Mouse (Mus musculus): ENCODE measurements around the gene Tln2. TPM values are rescaled to one million over a fixed set of nuclear protein-coding genes. Genes with fewer than 3 reads are reported as not detected.

Tln2 gene
- polyA plus RNA-seq, 1 experiment from 2014 or later = 21.1 TPM

DNA sequence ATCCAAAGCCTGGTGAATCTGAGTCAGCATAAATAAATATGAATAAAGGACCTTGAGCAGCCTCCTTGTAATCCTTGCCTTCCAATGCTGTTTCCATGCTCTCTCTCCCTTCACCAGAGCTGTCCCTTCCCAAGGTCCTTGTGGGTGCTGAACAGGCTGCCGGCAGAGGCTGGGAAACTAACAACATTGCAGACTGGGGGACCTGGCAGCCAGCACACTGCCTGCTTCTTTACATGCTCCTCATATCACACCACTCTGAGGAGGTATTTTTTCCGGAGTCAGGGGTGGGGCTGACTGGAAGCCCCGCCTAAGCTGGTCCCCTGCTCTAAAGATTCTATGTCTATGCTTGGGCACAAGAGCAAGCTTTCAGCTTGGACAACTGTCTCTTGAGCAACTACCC is 64.2 kb downstream of the Tln2 start:
- Histone ChIP-seq H3K36me3 (no peaks in the 10 kb centered on the region), H3K27me3 (no peaks in the 10 kb centered on the region), H3K4me2 (no peak overlapping the region), H3K9ac (no peak overlapping the region), H3K9me3 (replicated peaks) (no peaks in the 10 kb centered on the region), H3K4me3 (replicated peaks) (no peak overlapping the region), H3K4me1 (peaks cover 33% of the 10 kb centered on the region), H3K27ac (no peak overlapping the region)
- WGBS = 48% methylated on average over 3 of the region's 3 CpGs
- no peak for ATAC-seq (replicated peaks; ENCODE audit: low FRiP score)

- H3K9ac ChIP-seq = no peak overlapping the region
- WGBS = 88% methylated on average over 8 of the region's 8 CpGs
- no peaks in the 10 kb centered on the region for H3K27me3 ChIP-seq
- H3K4me2 ChIP-seq = no peak overlapping the region
- H3K27ac ChIP-seq = no peak overlapping the region
- ATAC-seq (replicated peaks; ENCODE audit: low FRiP score) = no peak
- no peaks in the 10 kb centered on the region for H3K9me3 ChIP-seq (replicated peaks)
- no peaks in the 10 kb centered on the region for H3K36me3 ChIP-seq
- H3K4me3 ChIP-seq (replicated peaks) = no peak overlapping the region
- H3K4me1 ChIP-seq = peaks cover 35% of the 10 kb centered on the region
Observed at GRCm38 (mm10) chr9:67493876-67494552, 65.5 kb downstream of the Tln2 start.

DNA sequence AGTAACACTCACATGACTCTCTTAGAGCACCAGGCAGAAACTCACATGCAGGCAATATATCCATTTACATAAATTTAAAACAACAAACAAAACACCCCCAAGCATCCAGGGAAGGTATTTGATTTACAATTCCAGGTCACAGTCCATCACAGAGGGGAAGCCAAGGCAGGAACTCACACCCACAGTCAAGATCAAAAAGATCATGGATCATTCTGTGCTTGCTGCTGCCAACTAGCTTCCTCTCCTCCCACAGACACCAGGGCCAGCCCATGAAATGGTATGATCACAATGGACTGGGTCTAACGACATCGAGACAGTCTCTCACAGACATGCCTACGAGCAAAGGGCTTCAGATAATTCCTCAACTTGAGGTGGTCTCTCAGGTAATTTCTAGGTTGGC is 70.1 kb downstream of the Tln2 start:
- H3K4me2 ChIP-seq = no peak overlapping the region
- H3K4me1 ChIP-seq = peaks cover 13% of the 10 kb centered on the region; the same call in 1 of the 2 replicates
- peaks cover 3% of the 10 kb centered on the region; the same call in 1 of the 2 replicates for H3K27me3 ChIP-seq
- H3K4me3 ChIP-seq (replicated peaks) = no peak overlapping the region
- H3K27ac ChIP-seq = no peak overlapping the region
- H3K9ac ChIP-seq = no peak overlapping the region
- ATAC-seq (replicated peaks; ENCODE audit: low FRiP score) = no peak
- no peaks in the 10 kb centered on the region for H3K36me3 ChIP-seq
- no peaks in the 10 kb centered on the region for H3K9me3 ChIP-seq (replicated peaks)
- WGBS = 13% methylated on average over 3 of the region's 3 CpGs

DNA sequence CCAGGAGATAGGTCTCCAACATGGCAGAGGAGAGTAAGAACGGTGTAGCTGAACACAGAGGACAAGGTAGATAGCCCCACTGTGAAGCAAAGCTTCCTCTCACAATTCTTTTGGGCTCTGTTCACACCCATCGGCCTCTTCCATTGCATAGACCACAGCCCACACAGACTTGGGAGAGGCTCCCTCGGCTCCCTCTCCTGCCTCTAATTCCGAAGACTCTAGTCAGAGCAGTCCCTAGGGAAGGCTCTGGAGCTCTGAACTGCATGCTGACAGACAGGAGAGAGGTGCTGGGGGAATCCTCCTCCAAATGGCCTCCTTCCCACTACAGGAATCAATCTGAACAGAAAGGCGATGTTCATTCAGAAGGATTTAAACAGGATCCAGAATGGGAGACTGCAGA is 72.9 kb downstream of the Tln2 start:
- H3K27me3 ChIP-seq = peaks cover 3% of the 10 kb centered on the region; the same call in 1 of the 2 replicates

DNA sequence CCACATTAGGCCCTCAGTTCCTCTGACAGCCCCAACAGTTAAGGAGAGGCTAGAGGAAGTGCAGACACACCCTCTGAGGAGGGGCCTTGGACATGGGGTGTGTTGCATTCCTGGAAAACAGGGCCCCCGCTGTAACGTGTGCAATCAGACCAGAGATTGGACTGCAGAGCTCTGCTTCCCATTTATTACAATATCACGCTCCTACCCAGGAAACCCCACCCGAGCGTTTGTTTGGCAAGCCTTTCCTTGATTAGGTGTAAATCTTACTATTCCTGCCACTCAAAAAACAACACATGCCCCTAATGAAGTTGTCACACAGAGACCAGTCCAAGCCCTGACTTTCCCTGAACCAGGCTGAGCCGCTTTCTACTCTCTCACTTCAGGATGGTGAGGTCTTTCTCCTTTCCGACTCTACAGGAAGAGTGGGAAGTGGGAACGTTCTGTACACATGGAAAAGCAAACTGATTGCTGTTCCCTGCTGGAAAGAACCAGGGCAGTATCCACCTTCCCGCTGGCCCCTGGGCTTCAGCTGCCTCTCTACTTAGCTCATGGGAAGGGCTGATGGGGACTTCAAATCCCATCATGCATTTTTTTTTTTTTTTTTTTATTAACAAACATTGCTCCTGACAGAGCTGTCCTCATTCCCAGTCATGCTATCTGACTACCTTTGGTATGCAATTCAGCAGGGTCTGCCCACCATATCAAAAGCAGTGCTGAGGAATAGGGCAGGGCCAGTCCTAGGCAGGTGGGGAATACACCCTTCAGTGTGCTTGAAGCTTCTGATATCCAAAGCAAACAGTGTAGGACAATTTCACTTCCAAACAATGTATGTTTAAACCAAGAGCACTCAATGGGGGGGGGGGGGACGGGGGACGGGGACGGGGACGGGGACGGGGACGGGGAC is 74.1 kb downstream of the Tln2 start:
- no peak overlapping the region for H3K4me2 ChIP-seq

More for the DNA sequence above, 72.9 kb downstream of the Tln2 start:
- no peak overlapping the region for H3K4me3 ChIP-seq (replicated peaks)
- ATAC-seq (replicated peaks; ENCODE audit: low FRiP score) = no peak
- H3K9ac ChIP-seq = no peak overlapping the region
- H3K4me1 ChIP-seq = peaks cover 13% of the 10 kb centered on the region; the same call in 1 of the 2 replicates
- no peak overlapping the region for H3K4me2 ChIP-seq
- no peaks in the 10 kb centered on the region for H3K36me3 ChIP-seq
- no peak overlapping the region for H3K27ac ChIP-seq
- H3K9me3 ChIP-seq (replicated peaks) = no peaks in the 10 kb centered on the region
- 64% methylated on average over 5 of the region's 5 CpGs for WGBS

DNA sequence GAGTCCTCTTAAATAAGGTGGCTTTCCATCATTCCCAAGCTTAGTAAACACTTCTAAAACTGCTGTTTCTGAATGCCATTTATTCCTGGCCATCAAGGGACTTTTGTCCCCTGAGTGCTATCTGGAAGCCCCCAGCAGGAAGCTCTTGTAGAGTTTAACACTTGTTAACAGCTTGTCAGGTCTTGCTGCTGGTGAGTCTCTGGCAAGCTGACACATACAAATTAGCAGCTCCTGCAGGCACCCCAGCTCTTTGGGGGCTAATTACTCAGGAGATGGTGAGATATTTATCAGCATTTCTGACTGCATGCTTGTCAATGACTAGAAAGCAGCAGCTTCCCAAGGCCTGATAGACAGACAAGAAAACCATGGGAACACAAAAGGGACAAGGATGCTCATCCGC is 77.2 kb downstream of the Tln2 start:
- no peaks in the 10 kb centered on the region for H3K36me3 ChIP-seq
- no peak overlapping the region for H3K4me3 ChIP-seq (replicated peaks)
- no peak overlapping the region for H3K27ac ChIP-seq
- no peak for ATAC-seq (replicated peaks; ENCODE audit: low FRiP score)
- 93% methylated on average over 1 of the region's 1 CpGs for WGBS
- H3K4me2 ChIP-seq = no peak overlapping the region
- no peak overlapping the region for H3K9ac ChIP-seq
- peaks cover 7% of the 10 kb centered on the region; the same call in 1 of the 2 replicates for H3K4me1 ChIP-seq
- no peaks in the 10 kb centered on the region for H3K9me3 ChIP-seq (replicated peaks)
- H3K27me3 ChIP-seq = peaks cover 3% of the 10 kb centered on the region; the same call in 1 of the 2 replicates

More for the DNA sequence above, 74.1 kb downstream of the Tln2 start:
- ATAC-seq (replicated peaks; ENCODE audit: low FRiP score) = no peak
- peaks cover 3% of the 10 kb centered on the region; the same call in 1 of the 2 replicates for H3K27me3 ChIP-seq
- 71% methylated on average over 15 of the region's 15 CpGs for WGBS
- no peak overlapping the region for H3K4me3 ChIP-seq (replicated peaks)
- H3K27ac ChIP-seq = no peak overlapping the region
- no peaks in the 10 kb centered on the region for H3K36me3 ChIP-seq
- H3K4me1 ChIP-seq = peaks cover 13% of the 10 kb centered on the region; the same call in 1 of the 2 replicates
- no peak overlapping the region for H3K9ac ChIP-seq
- no peaks in the 10 kb centered on the region for H3K9me3 ChIP-seq (replicated peaks)

- Histone ChIP-seq H3K36me3 (no peaks in the 10 kb centered on the region), H3K27me3 (peaks cover 3% of the 10 kb centered on the region; the same call in 1 of the 2 replicates), H3K27ac (no peak overlapping the region), H3K4me1 (peaks cover 7% of the 10 kb centered on the region; the same call in 1 of the 2 replicates), H3K4me2 (no peak overlapping the region), H3K4me3 (replicated peaks) (no peak overlapping the region), H3K9ac (no peak overlapping the region), H3K9me3 (replicated peaks) (no peaks in the 10 kb centered on the region)
- ATAC-seq (replicated peaks; ENCODE audit: low FRiP score) = no peak
- 27% methylated on average over 1 of the region's 1 CpGs for WGBS
Observed at GRCm38 (mm10) chr9:67481851-67482250, 77.7 kb downstream of the Tln2 start.

GRCm38 (mm10) chr9:67477445-67477844 is 82.1 kb downstream of the Tln2 start:
- no peak overlapping the region for H3K9ac ChIP-seq
- ATAC-seq (replicated peaks; ENCODE audit: low FRiP score) = no peak
- H3K4me2 ChIP-seq = no peak overlapping the region
- WGBS = 68% methylated on average over 3 of the region's 3 CpGs
- no peaks in the 10 kb centered on the region for H3K27me3 ChIP-seq
- no peaks in the 10 kb centered on the region for H3K36me3 ChIP-seq
- H3K4me3 ChIP-seq (replicated peaks) = no peak overlapping the region
- H3K27ac ChIP-seq = no peak overlapping the region
- H3K9me3 ChIP-seq (replicated peaks) = no peaks in the 10 kb centered on the region
- no peaks in the 10 kb centered on the region for H3K4me1 ChIP-seq

GRCm38 (mm10) chr9:67476184-67476583 is 83.3 kb downstream of the Tln2 start:
- WGBS = 66% methylated on average over 5 of the region's 5 CpGs
- Histone ChIP-seq H3K9me3 (replicated peaks) (no peaks in the 10 kb centered on the region), H3K27me3 (no peaks in the 10 kb centered on the region), H3K36me3 (no peaks in the 10 kb centered on the region), H3K4me3 (replicated peaks) (no peak overlapping the region), H3K27ac (no peak overlapping the region), H3K4me1 (no peaks in the 10 kb centered on the region), H3K9ac (no peak overlapping the region), H3K4me2 (no peak overlapping the region)
- ATAC-seq (replicated peaks; ENCODE audit: low FRiP score) = 0 out of 2 replicates have a peak, but pooled peaks have one; percentile 9

- no peaks in the 10 kb centered on the region for H3K9me3 ChIP-seq (replicated peaks)
- no peak overlapping the region for H3K9ac ChIP-seq
- H3K27ac ChIP-seq = 0 out of 2 replicates have a peak overlapping the region, but pooled peaks have one; percentile 9
- H3K4me1 ChIP-seq = peaks cover 4% of the 10 kb centered on the region; the same call in 1 of the 2 replicates
- 52% methylated on average over 11 of the region's 11 CpGs for WGBS
- no peak overlapping the region for H3K4me3 ChIP-seq (replicated peaks)
- no peak for ATAC-seq (replicated peaks; ENCODE audit: low FRiP score)
- H3K36me3 ChIP-seq = no peaks in the 10 kb centered on the region
- no peak overlapping the region for H3K4me2 ChIP-seq
- H3K27me3 ChIP-seq = no peaks in the 10 kb centered on the region
Observed at GRCm38 (mm10) chr9:67463440-67464122, 95.9 kb downstream of the Tln2 start.

- Histone ChIP-seq H3K4me1 (peaks cover 7% of the 10 kb centered on the region; the same call in 1 of the 2 replicates), H3K9ac (no peak overlapping the region), H3K27me3 (no peaks in the 10 kb centered on the region), H3K9me3 (replicated peaks) (no peaks in the 10 kb centered on the region), H3K36me3 (no peaks in the 10 kb centered on the region), H3K27ac (no peak overlapping the region), H3K4me3 (replicated peaks) (no peak overlapping the region), H3K4me2 (no peak overlapping the region)
- ATAC-seq (replicated peaks; ENCODE audit: low FRiP score) = no peak
- 25% methylated on average over 1 of the region's 2 CpGs for WGBS
Observed at GRCm38 (mm10) chr9:67441484-67441883, 118.0 kb downstream of the Tln2 start.

Data from kidney, embryonic 15.5 days (tissue).